Mouse (Mus musculus) stomach, embryonic 15.5 days (tissue): ENCODE measurements around the gene Sfn. TPM values are rescaled to one million over a fixed set of nuclear protein-coding genes. Genes with fewer than 3 reads are reported as not detected.

Source experiments
- ATAC-seq: fragments of 200-750 bp; cut with Nextera tagmentation; 2 replicates; pipeline ENCODE4 v1.8.0; 2017; ENCODE audit warnings: low read depth, moderate number of reproducible peaks, moderate TSS enrichment; ENCODE audit not compliant: insufficient read depth, low FRiP score
- H3K27ac ChIP-seq: fragments of 300-500 bp; sonication (generic); 2 replicates; pipeline ENCODE4 v1.5.1; 2015; ENCODE audit warnings: mild to moderate bottlenecking, inconsistent platforms
- H3K27me3 ChIP-seq: fragments of 300-500 bp; sonication (generic); replicated peaks from 2 replicates; pipeline ENCODE4 v1.6.1; 2015; ENCODE audit warnings: inconsistent platforms
- H3K36me3 ChIP-seq: fragments of 300-500 bp; sonication (generic); 2 replicates; pipeline ENCODE4 v1.6.1; 2015; ENCODE audit warnings: inconsistent platforms
- H3K4me1 ChIP-seq: fragments of 300-500 bp; sonication (generic); 2 replicates; pipeline ENCODE4 v1.6.1; 2015; ENCODE audit warnings: inconsistent platforms
- H3K4me2 ChIP-seq: fragments of 300-500 bp; sonication (generic); 2 replicates; pipeline ENCODE4 v1.6.1; 2015; ENCODE audit warnings: mild to moderate bottlenecking, inconsistent platforms
- H3K4me3 ChIP-seq: fragments of 300-500 bp; sonication (generic); replicated peaks from 2 replicates; pipeline ENCODE4 v1.5.1; 2015; ENCODE audit warnings: inconsistent platforms
- H3K9ac ChIP-seq: fragments of 300-500 bp; sonication (generic); 2 replicates; pipeline ENCODE4 v1.6.1; 2015; ENCODE audit warnings: inconsistent platforms
- H3K9me3 ChIP-seq: fragments of 300-500 bp; sonication (generic); 2 replicates; pipeline ENCODE4 v1.6.1; 2016; ENCODE audit warnings: inconsistent platforms
- WGBS: fragments of 180-500 bp; shearing (Covaris S2); methylation state at CpG from one replicate; pipeline ENCODE4 v1.1.7; 2015; 5-methylcytosine and 5-hydroxymethylcytosine counted together
- polyA plus RNA-seq: library from polyadenylated mRNA; unstranded; fragments of >200 nt; fragmentation: Nextera tagmentation; extraction: Ambion mirVana; gene quantifications from 2 replicates; pipeline ENCODE4 v1.2.1, GENCODE M21; 2015

Gene Sfn
- polyA plus RNA-seq, 1 experiment from 2014 or later, result 228 TPM

DNA sequence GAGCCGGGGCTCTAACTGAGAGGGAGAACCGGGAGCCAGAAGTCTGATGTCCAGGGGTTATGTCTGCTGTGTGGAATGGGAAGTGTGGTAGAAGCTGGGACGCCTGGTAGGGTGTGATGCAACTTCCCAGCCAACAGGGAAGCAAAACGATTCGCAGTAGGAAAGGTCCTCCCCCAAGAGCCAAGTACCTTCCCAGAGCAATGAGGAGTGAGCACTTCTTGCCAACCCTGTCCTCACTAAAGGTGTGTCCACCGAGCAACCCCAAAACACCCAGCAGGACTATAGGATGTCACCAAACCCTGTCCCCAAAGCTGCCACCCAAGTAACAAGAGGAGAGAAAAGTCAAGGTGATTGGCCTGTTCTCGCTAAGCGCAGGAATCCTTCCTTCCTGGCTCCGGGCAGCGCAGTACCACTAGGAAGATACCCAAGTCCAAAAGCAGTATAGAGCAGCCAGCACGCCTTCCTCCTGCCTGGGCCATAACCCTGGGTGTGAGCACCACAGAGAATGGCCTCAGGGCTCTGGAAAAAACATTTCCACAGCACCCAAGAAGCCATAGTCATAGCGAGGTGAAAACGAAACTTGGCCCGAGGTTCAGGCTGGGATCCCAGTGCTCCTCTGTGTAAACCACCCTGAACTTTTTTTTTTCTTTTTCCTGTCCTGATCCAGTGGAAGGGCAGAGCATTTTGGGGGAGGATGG, 29.3 kb upstream of the Sfn start:
- H3K9me3 ChIP-seq, result no peaks in the 10 kb centered on the region
- peaks cover 21% of the 10 kb centered on the region for H3K4me1 ChIP-seq
- H3K27me3 ChIP-seq, result no peaks in the 10 kb centered on the region
- no peak for ATAC-seq
- WGBS, result 76% methylated on average over 14 of the region's 14 CpGs
- H3K4me3 ChIP-seq, result no peak overlapping the region
- H3K9ac ChIP-seq, result no peak overlapping the region
- no peaks in the 10 kb centered on the region for H3K36me3 ChIP-seq
- H3K4me2 ChIP-seq, result peak overlapping the region; percentile 96
- no peak overlapping the region for H3K27ac ChIP-seq

DNA sequence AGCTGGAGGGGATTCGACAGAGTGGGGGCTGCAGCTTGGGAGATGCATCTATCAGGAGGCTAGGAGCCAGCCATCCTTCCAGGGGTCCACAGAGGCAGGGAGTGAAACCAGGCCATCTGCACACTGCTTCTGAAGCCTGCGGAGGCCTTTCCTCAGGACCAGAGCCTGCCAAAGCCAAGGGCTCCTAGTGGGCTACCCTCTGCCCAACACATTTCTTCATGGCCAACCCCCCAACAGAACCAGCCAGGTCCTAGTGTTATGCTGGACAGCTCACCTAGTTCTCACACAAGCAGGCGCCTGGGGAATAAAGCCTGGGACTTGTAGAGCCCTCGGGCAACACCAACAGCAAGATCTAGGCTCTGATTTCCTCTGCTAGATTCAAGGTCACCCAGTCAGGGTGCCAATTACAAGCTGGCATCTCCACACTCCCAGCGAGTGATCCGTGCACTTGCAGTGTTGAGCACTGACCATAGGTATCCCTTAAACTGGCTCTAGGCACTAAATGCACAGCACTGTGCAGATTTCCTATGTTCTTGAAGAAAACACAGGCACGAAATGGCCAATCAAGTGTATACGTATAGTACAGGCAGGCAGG, 28.5 kb upstream of the Sfn start:
- no peak overlapping the region for H3K4me2 ChIP-seq
- 89% methylated on average over 8 of the region's 8 CpGs for WGBS
- no peak overlapping the region for H3K9ac ChIP-seq

DNA sequence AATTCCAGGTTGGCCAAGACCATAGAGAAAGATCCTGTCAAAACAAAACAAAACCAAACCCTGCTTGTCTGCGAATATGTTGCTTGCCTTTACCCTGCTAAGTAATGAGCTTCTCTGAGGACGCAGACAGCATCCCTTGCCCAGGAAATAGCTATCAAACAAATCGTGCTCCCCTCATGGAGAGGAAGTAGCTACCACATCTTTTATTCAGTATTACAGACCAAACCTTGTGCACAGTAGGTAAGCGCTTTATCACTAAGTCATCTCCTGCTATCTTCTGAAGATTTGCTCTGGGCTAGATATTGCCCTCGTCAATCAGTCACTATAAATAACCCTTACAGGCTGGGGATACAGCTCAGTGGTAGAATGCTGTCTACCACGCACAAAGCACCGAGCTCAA, 27.2 kb upstream of the Sfn start:
- H3K4me1 ChIP-seq, result peaks cover 21% of the 10 kb centered on the region
- ATAC-seq, result no peak
- no peak overlapping the region for H3K9ac ChIP-seq
- WGBS, result 78% methylated on average over 7 of the region's 7 CpGs
- H3K27me3 ChIP-seq, result no peaks in the 10 kb centered on the region
- H3K4me2 ChIP-seq, result no peak overlapping the region
- no peaks in the 10 kb centered on the region for H3K36me3 ChIP-seq
- H3K27ac ChIP-seq, result no peak overlapping the region
- no peak overlapping the region for H3K4me3 ChIP-seq
- H3K9me3 ChIP-seq, result no peaks in the 10 kb centered on the region

More for the DNA sequence above, 28.5 kb upstream of the Sfn start:
- no peaks in the 10 kb centered on the region for H3K9me3 ChIP-seq
- H3K4me3 ChIP-seq, result no peak overlapping the region
- peaks cover 21% of the 10 kb centered on the region for H3K4me1 ChIP-seq
- H3K36me3 ChIP-seq, result no peaks in the 10 kb centered on the region
- no peaks in the 10 kb centered on the region for H3K27me3 ChIP-seq
- no peak overlapping the region for H3K27ac ChIP-seq
- no peak for ATAC-seq

DNA sequence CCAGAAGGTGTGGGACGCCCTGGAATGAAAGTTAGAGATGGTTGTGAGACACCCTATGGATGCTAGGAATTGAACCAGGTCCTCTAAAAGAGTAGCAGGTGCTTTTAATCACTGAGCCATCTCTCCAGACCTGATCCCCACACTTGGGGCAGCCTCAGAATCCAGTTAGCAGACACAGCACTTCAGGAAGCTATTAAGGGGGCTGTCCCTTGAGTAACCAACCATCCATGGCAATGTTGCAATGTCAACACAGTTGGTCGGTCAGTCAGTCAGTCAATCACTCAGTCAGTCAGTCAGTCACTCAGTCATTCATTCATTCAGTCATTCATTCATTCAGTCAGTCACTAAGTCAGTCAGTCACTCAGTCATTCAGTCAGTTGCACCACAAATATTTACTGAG, 26.5 kb upstream of the Sfn start:
- Histone ChIP-seq H3K9me3 (no peaks in the 10 kb centered on the region), H3K4me1 (peaks cover 21% of the 10 kb centered on the region), H3K27ac (no peak overlapping the region), H3K36me3 (peaks cover 5% of the 10 kb centered on the region; the same call in 1 of the 2 replicates), H3K4me2 (no peak overlapping the region), H3K4me3 (no peak overlapping the region), H3K27me3 (no peaks in the 10 kb centered on the region), H3K9ac (no peak overlapping the region)
- 83% methylated on average over 2 of the region's 2 CpGs for WGBS
- ATAC-seq, result no peak

DNA sequence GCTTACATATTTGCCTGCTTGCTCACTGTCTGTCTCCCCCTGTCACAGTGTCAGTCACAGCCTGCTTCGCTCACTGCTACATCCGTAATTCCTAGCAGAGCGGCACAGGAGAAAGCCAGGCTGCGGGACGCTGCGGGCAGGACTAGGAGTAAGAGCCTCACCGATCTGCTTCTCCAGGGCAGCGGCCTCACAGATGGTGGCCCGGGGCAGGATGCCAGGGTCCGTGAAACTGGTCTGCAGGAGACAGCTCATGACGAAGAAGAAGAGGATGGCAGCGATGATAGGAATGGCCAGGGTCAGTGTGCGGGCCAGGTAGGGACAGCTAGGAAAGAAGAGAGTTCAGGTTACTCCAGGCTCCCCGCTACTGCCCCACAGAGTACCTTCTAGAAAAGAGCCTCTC, 25.1 kb upstream of the Sfn start:
- ATAC-seq, result no peak
- no peak overlapping the region for H3K4me2 ChIP-seq
- peaks cover 8% of the 10 kb centered on the region for H3K36me3 ChIP-seq
- H3K27ac ChIP-seq, result no peak overlapping the region
- H3K9me3 ChIP-seq, result no peaks in the 10 kb centered on the region
- peaks cover 14% of the 10 kb centered on the region for H3K4me1 ChIP-seq
- no peaks in the 10 kb centered on the region for H3K27me3 ChIP-seq
- 95% methylated on average over 14 of the region's 14 CpGs for WGBS
- no peak overlapping the region for H3K9ac ChIP-seq
- no peak overlapping the region for H3K4me3 ChIP-seq

DNA sequence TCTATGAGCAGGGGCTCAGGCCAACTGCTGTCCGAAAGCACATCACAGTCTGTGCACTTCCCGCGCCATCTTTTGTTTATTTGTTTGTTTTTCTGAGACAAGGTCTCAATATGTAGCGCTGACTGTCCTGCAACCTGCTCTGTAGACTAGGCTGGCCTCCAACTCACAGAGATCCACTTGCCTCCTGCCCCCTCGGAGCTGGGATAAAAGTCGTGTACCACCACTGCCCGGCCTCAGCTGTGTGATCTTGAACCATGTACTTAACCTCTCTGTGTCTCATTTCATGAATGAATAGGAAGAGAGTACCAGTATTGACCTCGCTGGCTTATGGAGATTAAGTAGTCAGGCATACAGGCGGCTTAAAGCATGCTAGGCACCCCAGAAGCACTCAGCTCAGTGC, 24.7 kb upstream of the Sfn start:
- no peaks in the 10 kb centered on the region for H3K27me3 ChIP-seq
- no peak overlapping the region for H3K4me2 ChIP-seq
- 82% methylated on average over 9 of the region's 9 CpGs for WGBS
- H3K9ac ChIP-seq, result no peak overlapping the region
- peaks cover 8% of the 10 kb centered on the region for H3K36me3 ChIP-seq
- no peaks in the 10 kb centered on the region for H3K9me3 ChIP-seq
- no peak for ATAC-seq
- peaks cover 10% of the 10 kb centered on the region for H3K4me1 ChIP-seq
- H3K27ac ChIP-seq, result no peak overlapping the region
- no peak overlapping the region for H3K4me3 ChIP-seq

DNA sequence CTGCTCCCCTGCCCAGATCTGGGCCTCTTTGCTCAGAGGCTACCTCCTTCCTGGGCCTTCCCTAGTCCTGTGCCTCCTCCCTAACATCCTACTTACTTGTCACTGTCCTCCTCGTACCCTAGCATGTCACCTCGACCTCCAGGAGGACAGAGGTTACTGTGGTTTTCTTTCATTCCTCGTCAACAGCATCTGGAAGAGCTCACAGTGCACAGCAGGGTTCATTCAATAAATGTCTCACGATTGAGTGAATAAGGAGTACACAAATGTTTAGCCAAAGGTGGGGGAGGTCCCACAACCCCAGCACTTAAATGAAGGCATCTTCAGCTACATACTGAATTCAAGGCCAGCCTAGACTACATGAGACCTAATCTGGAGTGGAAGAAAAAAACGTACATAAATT, 24.3 kb upstream of the Sfn start:
- Histone ChIP-seq H3K36me3 (peaks cover 8% of the 10 kb centered on the region), H3K9me3 (no peaks in the 10 kb centered on the region), H3K4me3 (no peak overlapping the region), H3K9ac (no peak overlapping the region), H3K4me1 (peaks cover 6% of the 10 kb centered on the region; the same call in 1 of the 2 replicates), H3K27ac (no peak overlapping the region), H3K4me2 (no peak overlapping the region), H3K27me3 (no peaks in the 10 kb centered on the region)
- whole genome bisulfite sequencing, result 62% methylated on average over 5 of the region's 5 CpGs
- ATAC-seq, result no peak

DNA sequence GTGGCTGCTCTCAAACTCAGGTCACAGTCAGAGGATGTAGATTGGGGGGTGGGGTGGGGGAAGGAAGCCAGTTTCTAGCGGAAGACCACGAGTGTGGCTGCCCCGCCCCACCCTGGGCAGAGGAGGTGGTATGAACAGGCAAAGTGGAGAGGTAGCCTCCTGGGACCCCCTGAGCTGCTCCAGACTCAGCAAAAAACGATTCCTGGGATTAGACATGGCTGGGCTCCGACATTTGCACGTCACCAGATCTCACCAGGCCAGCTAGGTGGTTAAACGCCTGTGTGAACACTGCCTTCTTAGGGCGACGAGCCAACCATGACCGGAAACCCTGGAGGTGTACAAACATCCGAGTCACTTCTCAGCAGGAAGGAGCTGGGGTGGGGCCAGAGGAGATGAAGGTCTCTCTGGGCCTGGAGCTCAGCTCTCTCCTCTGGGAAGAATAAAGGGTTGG, 23.7 kb upstream of the Sfn start:
- H3K4me2 ChIP-seq, result no peak overlapping the region
- peak overlapping the region; percentile 48; the same call in 1 of the 2 replicates for H3K27ac ChIP-seq
- no peak overlapping the region for H3K4me3 ChIP-seq
- no peaks in the 10 kb centered on the region for H3K9me3 ChIP-seq
- peak; percentile 59; the same call in 1 of the 2 replicates for ATAC-seq
- no peaks in the 10 kb centered on the region for H3K4me1 ChIP-seq
- no peaks in the 10 kb centered on the region for H3K27me3 ChIP-seq
- WGBS, result 67% methylated on average over 11 of the region's 11 CpGs
- peaks cover 8% of the 10 kb centered on the region for H3K36me3 ChIP-seq
- H3K9ac ChIP-seq, result no peak overlapping the region

DNA sequence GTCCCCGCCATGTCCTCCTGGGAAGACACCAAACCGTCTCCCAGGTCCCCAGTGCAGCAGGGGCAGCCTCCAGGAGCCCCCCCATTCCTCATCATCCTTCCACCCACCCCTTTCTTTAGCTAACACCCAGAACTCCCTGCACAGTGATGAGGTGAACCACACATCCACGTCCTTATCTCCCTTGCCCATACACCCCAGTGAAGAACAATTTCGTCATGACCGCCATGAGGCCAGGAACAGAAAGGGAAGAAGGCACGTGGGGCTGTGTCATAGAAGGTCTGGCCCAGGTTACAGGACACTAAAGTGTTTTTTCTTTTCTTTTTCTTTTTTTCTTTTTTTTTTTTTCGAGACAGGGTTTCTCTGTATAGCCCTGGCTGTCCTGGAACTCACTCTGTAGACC, 22.9 kb upstream of the Sfn start:
- no peaks in the 10 kb centered on the region for H3K4me1 ChIP-seq
- no peak overlapping the region for H3K4me3 ChIP-seq
- no peak overlapping the region for H3K9ac ChIP-seq
- H3K27ac ChIP-seq, result no peak overlapping the region
- ATAC-seq, result no peak
- no peak overlapping the region for H3K4me2 ChIP-seq
- H3K27me3 ChIP-seq, result no peaks in the 10 kb centered on the region
- H3K36me3 ChIP-seq, result peaks cover 8% of the 10 kb centered on the region
- no peaks in the 10 kb centered on the region for H3K9me3 ChIP-seq
- WGBS, result 88% methylated on average over 7 of the region's 7 CpGs

DNA sequence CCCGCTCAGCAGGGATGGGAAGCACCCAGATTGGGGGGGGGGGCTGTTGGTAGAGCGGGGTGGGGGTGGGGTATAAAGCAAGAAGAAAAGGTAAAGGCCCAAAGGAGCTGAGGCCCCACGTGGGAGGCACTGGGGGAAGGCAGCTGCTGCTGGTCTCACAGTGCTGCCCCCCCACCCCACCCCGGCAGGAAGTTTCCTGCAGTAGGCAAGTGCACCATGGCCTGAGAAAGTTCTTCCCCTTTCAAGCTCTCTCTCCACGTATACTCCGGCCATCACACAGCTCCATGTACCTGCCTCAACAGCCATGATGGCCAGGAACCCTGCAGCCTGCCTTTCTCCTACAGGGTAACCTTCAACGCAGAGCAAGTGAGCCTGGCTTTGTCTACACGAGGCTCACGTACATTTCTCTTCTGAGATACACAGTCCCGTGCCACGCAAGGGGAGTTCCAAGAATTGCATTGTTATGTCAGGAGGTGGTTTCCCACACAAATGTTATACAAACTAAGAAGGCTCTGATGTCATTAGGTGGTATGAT, 20.3 kb upstream of the Sfn start:
- no peak for ATAC-seq

DNA sequence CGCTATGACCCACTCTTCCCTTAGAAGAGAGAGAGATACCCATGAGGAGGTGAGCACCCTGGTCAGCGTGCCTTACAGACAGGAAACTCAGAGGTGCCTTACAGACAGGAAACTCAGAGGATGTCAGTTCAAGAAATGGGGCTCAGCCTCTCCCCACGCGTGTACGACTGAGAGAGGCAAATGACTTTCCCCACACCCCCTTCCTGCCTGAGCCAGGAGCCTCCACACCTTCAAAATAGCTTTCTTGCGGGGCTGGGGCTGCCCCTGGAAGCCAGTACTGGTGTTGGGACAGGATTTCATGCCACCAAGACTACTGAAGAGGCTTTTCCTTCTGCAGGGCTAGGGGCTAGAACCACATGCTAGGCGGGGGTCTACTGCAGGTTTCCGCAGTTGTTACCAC, 18.7 kb upstream of the Sfn start:
- no peaks in the 10 kb centered on the region for H3K27me3 ChIP-seq
- no peak overlapping the region for H3K4me2 ChIP-seq
- H3K27ac ChIP-seq, result no peak overlapping the region
- WGBS, result 86% methylated on average over 8 of the region's 8 CpGs
- H3K4me3 ChIP-seq, result no peak overlapping the region
- ATAC-seq, result no peak
- H3K36me3 ChIP-seq, result peaks cover 8% of the 10 kb centered on the region
- H3K9ac ChIP-seq, result no peak overlapping the region
- H3K9me3 ChIP-seq, result no peaks in the 10 kb centered on the region
- H3K4me1 ChIP-seq, result no peaks in the 10 kb centered on the region

More for the DNA sequence above, 20.3 kb upstream of the Sfn start:
- H3K36me3 ChIP-seq, result peaks cover 8% of the 10 kb centered on the region
- H3K9me3 ChIP-seq, result no peaks in the 10 kb centered on the region
- no peak overlapping the region for H3K9ac ChIP-seq
- H3K27me3 ChIP-seq, result no peaks in the 10 kb centered on the region
- 77% methylated on average over 10 of the region's 11 CpGs for WGBS
- H3K4me3 ChIP-seq, result no peak overlapping the region
- H3K4me2 ChIP-seq, result no peak overlapping the region
- no peak overlapping the region for H3K27ac ChIP-seq
- no peaks in the 10 kb centered on the region for H3K4me1 ChIP-seq

DNA sequence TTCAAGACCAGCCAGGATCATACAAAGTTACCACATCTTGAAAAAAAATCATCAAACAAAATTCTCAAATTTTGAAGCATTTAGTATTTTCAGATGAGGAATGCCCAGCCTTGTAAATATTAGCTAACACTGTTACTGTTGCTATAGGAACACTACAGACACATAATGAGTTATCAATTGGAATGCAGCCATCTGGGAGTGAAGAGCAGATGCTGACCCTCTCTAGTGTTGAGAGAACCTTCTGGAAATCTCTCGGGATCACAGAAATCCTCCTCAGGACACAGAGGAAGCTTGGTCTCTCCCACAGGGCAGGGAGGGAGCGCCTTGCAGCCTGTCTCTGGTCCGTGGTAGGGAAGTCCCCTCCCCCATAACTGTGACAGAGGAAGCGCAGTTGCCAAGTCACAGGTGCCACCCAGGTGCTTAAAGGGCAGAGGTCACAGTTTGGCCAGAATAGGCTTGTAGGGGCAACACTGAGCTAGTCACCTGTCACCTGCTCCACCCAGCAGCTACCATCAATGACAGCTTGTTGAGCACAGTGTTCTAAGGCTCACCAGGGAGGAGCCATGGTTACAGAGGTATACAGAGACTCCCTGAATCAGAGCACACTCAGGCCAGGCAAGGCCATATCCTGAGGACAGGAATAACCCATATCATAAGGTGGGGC, 17.6 kb upstream of the Sfn start:
- H3K9ac ChIP-seq, result no peak overlapping the region
- ATAC-seq, result no peak
- H3K36me3 ChIP-seq, result peaks cover 8% of the 10 kb centered on the region
- H3K27ac ChIP-seq, result no peak overlapping the region
- 57% methylated on average over 4 of the region's 4 CpGs for WGBS
- H3K9me3 ChIP-seq, result no peaks in the 10 kb centered on the region
- no peak overlapping the region for H3K4me3 ChIP-seq
- no peak overlapping the region for H3K4me2 ChIP-seq
- H3K27me3 ChIP-seq, result no peaks in the 10 kb centered on the region
- H3K4me1 ChIP-seq, result no peaks in the 10 kb centered on the region
